Mouse (Mus musculus) gastrocnemius, postnatal 36 days (tissue): ENCODE data around the gene Clec18a. TPM values are rescaled to one million over a fixed set of nuclear protein-coding genes. Genes with fewer than 3 reads are reported as not detected.
"Not testable (repeated sequence)": the region's sequence is repeated elsewhere in the genome, so short reads cannot be mapped to it uniquely, and the experiment has no call there.

Experiments
- DNase-seq, 2 experiments: peaks; one replicate each; pipeline ENCODE4 v3.0.0; 2022
- intact Hi-C: fragments of 180-260 bp; cut with DNase I; formaldehyde crosslinking; loops from one replicate; pipeline ENCODE4 v1.15.1; 2025
- long read RNA-seq, 2 experiments: library from polyadenylated mRNA; stranded (forward); transcript quantifications; one replicate each; pipeline ENCODE4 v2.0.0; 2021
- total RNA-seq, 2 experiments: library from RNA; stranded (reverse); gene quantifications; 2 replicates each; pipeline ENCODE4 v1.2.3; 2021

The Clec18a gene
- total RNA-seq = under 1 TPM; 0.12 to 0.69 TPM
- long read RNA-seq, experiment 1, partial matches to known transcripts = 1 of 1 reads
- long read RNA-seq, experiment 1, other reads (novel, unspliced or antisense) = 0 of 1 reads
- long read RNA-seq, experiment 2, partial matches to known transcripts = 0 of 1 reads
- long read RNA-seq, experiment 2, other reads (novel, unspliced or antisense) = 1 of 1 reads

DNA sequence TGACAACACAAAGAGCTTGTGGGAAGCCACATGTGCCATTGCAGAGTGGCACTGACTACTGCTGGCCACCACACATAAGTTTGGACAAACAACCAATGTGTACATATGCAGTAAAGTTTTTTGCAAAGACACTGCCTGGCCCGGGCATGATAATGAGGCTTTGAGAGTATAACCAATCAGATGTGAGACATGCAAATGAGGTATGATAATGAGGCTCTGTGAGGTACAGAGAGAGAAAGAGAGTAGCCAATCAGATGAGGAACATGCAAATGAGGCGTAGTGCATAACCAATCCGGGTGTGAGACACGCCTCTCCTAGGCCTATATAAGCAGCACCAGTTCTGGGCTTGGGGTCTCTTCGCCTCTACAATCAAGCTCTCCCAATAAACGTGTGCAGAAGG lies at the start of gene Clec18a:
Gene Clec18a, minus strand, starts transcription at position 101 of the 400 bp plus-strand sequence.
- intact Hi-C loops = loop anchor here (5.0 kb wide), 1 partner anchor 340 kb away; no protein-coding TSS in a partner anchor
- not testable (repeated sequence) for DNase-seq

GRCm38 (mm10) chr8:111130756-111131155 lies 38.5 kb upstream of the Clec18a start:
- no peak for DNase-seq
- intact Hi-C loops = no loop called here

DNA sequence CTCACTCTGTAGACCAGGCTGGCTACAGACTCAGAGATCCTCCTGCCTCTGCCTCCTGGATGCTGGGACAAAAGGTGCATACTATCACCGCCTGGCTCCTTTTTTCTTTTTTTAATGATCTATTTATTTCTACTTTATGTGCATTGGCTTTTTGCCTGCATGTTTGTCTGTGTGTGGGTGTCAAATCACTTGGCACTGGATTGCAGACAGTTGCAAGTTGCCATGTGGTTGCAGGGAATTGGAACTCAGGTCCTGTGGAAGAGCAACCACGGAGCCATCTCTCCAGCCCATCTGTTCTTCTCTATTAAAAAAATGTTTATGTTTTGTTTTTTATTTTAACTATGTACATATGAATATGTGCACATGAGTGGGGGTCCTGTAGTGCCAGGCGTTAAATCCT lies 27.3 kb upstream of the Clec18a start:
- intact Hi-C loops = no loop called here
- DNase-seq = no peak

DNA sequence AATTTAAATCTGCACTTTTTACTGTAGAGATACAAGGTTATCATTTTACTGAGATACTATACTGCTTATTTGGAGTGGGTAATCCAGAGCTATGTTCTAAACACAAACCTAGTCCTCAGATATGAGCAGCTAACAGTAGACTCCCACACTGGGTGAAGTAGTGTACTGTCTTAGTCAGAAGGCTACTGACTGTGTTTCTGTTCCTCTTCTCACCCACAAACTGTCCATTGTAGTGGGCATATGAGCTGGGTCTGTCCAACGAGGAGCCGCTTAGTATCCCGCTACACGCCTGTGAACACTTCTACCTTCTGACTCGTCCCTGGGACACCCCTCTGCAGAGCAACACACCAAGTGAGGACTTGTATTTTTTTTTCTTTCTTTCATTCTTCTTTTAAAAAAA lies 22.7 kb upstream of the Clec18a start:
- intact Hi-C loops = no loop called here
- no peak for DNase-seq

DNA sequence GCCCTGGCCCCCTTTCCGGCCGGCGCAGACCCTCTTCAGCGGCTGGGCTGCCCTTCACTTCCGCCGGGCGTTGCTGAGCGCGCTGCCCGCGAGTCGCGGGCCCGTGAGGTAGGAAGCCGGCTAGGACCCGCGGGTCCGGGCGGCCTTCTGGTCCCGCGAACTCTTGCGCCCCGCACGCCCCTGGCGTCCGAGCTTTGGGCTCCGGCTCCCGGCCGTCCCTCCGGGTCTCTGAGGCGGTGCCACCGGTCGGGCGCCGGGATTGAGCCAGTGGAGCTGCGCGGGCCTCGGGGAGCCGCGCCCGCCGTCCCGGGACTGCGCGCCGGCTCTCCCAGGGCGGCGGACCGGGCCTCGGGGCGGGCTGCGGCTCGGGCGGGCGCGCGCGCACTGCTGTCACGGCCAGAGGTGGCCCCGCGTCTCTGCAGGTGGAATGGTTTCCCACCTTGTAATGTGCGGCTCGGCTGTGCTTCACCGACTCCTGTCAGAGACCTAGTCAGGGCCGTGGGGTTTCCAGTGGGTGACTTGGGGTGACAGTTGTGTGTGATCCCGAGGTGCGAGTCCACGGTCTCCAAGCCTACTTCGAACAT lies 2.6 kb upstream of the Clec18a start:
- intact Hi-C loops = loop anchor here (5.0 kb wide), 1 partner anchor 343 kb away; no protein-coding TSS in a partner anchor

DNA sequence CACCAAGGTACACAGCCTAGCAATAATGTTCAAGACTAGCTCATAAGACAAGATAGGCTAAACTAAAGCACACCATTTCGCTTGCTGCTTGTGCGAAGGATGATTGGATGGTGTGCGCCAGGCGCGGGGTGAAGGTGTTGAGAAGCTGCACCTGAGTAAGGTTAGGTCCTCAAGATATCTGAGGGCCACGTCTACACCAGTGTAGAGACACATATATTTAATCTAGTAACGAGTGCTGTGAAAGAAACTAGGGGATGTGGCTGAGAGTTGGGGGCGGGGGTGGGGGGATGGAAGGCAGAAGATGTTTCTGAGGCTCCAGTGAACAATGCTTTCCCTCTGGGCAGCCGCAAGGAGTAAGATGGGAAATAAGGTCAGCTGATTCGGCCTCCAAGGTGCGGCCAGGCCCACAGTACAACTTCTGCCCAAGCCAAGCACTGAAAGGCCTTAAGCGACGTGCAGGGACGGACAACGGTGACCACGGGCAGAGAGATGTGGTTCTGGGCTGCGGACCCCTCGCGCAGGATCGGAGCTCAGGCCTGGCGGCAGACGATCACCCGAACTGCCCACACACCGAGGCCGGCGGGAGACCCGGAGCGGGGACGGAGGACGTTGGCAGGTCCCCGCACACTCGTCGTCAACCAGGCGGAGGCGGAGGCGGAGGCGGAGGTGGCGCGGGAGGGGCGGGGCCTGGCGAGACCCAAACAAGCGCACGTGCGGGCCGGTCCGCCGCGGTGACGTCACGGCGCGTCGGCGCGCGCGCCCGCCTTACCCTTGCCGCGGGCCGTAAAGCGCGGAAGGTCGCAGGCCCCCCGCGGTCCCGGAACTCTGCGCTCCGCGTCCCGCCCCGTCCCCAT lies 1.9 kb upstream of the Clec18a start, which contains the start of gene Pdpr:
Gene Pdpr, plus strand, starts transcription at position 766 of the 854 bp plus-strand sequence.
- peak; percentile 90 to 91 for DNase-seq
- intact Hi-C loops = loop anchor here (5.0 kb wide), 1 partner anchor 342 kb away; no protein-coding TSS in a partner anchor

More for the DNA sequence above, 2.6 kb upstream of the Clec18a start:
- DNase-seq = not testable (repeated sequence)

GRCm38 (mm10) chr8:111091706-111092105 lies 520 bp downstream of the Clec18a start:
- no peak for DNase-seq
- intact Hi-C loops = loop anchor here (2.0 to 5.0 kb wide), 2 partner anchors 37 to 339 kb away; no protein-coding TSS in a partner anchor

GRCm38 (mm10) chr8:111090126-111090525 lies 2.1 kb downstream of the Clec18a start:
- intact Hi-C loops = loop anchor here (2.0 to 5.0 kb wide), 2 partner anchors 35 to 338 kb away; no protein-coding TSS in a partner anchor
- DNase-seq = peak; percentile 22 to 65

DNA sequence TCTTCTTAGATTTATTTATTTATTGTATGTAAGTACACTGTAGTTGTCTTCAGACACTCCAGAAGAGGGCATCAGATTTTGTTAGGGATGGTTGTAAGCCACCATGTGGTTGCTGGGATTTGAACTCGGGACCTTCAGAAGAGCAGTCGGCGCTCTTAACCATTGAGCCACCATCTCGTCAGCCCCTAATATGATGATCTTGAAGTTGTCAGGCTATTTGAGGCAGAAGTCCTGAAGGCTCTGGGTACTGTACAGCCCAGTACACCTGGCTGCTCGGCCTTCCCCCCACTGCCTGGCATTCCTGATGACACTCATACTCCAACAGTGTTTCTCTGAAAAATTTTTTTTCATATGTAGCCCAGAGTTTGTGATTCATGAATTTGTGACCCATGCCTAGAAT lies 8.3 kb downstream of the Clec18a start:
- not testable (repeated sequence) for DNase-seq
- intact Hi-C loops = loop anchor here (5.0 kb wide), 1 partner anchor 37 kb away; no protein-coding TSS in a partner anchor

DNA sequence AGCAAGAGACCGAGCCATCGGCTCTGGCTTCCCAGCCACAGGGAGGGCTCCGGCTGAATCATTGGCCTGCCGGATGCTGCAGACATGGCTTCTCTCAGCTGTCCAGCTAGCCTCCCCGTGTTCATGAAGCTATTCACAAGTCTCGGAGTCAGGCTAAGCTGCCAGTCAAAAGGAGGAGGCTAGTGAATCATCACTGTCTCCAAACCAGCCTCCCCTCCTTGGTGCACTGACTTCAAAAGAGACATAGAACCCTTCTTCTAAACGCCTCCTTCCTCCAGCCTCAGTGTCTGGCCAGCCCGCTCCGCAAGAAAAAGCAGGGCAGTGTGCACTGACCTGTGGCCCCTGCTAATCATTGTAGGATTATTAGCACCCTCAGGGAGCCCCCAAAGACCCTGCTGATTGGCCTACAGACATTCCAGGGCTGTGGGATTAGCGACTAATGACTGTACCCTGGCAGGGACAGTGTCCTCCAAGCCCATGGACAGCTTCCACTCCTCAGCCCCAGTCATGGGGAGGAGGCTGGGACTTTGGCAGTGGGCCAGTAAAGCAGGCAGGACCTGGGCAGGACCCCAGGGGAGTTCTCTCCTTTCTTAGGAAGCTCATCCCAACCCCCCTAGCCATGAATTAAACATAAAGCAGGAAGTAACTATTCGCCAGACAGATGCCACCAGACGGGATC lies 10.5 kb downstream of the Clec18a start:
- intact Hi-C loops = loop anchor here (5.0 kb wide), 1 partner anchor 34 kb away; no protein-coding TSS in a partner anchor
- no peak for DNase-seq

- DNase-seq = peak; percentile 21 to 28
- intact Hi-C loops = loop anchor here (5.0 to 10.0 kb wide), 2 partner anchors 33 to 445 kb away; no protein-coding TSS in a partner anchor
These were observed 12.4 kb downstream of the Clec18a start for GRCm38 (mm10) chr8:111079861-111080271.

DNA sequence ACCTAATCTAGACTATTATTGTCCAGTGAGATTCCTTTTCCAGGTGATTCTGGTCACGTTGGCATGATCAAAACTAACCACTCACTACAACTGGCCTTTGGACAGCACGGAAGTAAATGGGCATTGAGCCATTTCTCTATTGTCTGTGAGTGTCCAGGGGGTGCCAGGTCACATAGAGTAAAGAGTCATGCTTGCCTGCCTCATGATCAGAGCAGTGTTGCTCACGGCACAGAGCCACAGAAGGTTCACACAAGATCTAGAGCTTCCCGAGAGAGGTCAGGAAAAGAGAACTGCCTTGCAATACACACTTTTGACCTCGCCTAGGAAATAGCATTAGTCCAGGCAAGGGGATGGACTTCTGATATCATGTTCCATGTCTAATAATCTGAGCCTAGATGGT lies 12.8 kb downstream of the Clec18a start:
- intact Hi-C loops = loop anchor here (10.0 kb wide), 1 partner anchor 445 kb away; no protein-coding TSS in a partner anchor
- DNase-seq = no peak

- DNase-seq = no peak
These were observed 16.3 kb downstream of the Clec18a start for GRCm38 (mm10) chr8:111075926-111076325.

DNA sequence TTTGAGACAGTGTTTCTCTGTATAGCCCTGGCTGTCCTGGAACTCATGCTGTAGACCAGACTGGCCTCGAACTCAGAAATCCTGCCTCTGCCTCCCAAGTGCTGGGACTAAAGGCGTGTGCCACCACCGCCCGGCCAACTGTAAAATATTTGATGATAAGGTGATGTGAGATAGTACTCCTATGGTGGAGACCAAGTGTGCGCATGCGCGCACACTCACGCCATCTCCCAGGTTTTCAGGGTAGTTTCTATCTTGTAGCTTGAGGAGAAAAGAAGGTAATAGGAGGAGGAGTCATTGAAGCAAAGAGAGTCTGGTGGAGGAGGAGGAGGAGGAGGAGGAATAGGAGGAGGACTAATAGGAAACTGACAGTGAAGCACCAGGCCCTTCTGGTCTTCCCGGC lies 23.6 kb downstream of the Clec18a start:
- intact Hi-C loops, DNase-seq: not testable (repeated sequence)

More at GRCm38 (mm10) chr8:111075926-111076325, 16.3 kb downstream of the Clec18a start:
- intact Hi-C loops = loop anchor here (10.0 kb wide), 1 partner anchor 441 kb away; no protein-coding TSS in a partner anchor

GRCm38 (mm10) chr8:111067439-111067838 lies 24.8 kb downstream of the Clec18a start:
- intact Hi-C loops = no loop called here
- DNase-seq = no peak

- intact Hi-C loops = no loop called here
- no peak for DNase-seq
These were observed 25.9 kb downstream of the Clec18a start for GRCm38 (mm10) chr8:111066308-111066707.

GRCm38 (mm10) chr8:111062893-111063292 lies 29.3 kb downstream of the Clec18a start:
- intact Hi-C loops = no loop called here
- DNase-seq = no peak

GRCm38 (mm10) chr8:111062072-111062757 lies 30.0 kb downstream of the Clec18a start:
- DNase-seq = peak; percentile 76 to 87
- intact Hi-C loops = no loop called here

DNA sequence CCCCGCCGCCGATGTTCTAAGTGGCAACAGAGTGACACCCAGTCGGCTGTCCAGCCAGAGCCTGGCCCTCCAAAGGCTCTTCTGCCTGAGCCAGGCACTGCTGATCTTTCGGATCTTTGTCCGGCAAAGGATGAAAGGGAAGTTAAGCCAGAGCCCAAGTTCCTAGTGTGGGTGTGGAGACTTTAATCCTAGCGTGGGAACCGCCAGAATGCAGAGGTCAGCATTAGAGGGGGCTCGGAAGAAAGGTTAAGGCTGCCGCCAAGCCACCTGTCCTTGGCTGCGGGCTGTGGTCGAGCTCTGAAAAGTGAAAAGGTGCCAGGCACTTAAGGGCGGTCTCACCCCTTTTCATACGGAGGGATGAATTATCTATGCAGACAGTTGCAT lies 30.5 kb downstream of the Clec18a start:
- DNase-seq = no peak
- intact Hi-C loops = no loop called here
